Mouse (Mus musculus): ENCODE results near the gene Pigz. TPM values are rescaled to one million over a fixed set of nuclear protein-coding genes. Genes with fewer than 3 reads are reported as not detected.

The Pigz gene
- 3.3 and 4.1 TPM in 2 replicates for polyA plus RNA-seq (2012; rRNA removed)

DNA sequence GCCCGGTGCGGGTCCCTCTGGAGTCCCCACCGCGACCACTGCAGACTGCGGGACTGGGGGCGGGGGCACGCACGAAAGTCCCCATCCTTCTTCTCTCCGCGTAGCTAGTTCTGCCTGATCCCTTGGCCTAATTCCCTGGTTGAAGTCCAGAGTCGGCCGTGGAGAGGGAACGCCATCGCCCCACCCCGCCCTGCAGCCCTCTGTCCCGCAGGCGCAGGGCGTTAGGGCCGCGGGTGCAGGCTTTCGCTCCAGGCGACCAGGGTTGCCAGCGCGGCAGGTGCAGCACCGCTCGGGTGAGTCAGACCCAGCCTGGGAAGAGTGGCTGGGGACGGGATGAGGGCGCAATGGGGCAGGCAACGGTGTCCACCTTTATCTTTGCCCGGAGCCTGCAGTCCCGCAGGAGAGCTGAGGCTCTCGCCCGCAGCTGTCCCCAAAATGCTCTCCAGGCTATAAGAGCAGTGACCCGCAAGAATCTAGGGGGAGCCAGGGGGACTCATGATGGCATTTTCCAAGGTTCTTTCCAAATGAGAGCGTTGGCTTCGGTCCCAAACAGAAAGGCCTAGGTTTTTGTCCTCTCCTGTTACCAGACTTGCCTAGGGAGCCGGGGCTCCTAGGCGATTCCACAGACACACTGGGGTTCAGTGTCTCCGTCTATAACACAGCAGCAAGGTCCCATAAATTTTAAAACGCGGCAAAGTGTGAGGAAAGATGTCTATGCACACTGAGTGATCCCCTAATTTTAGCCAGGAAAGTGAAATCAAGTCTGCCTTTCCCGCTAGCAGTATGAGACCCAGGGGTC is at the start of gene Pigz:
Gene Pigz, plus strand, starts transcription at position 101 of the 799 bp plus-strand sequence.
- no peak for DNase-seq (ENCODE audit: low read depth)

DNA sequence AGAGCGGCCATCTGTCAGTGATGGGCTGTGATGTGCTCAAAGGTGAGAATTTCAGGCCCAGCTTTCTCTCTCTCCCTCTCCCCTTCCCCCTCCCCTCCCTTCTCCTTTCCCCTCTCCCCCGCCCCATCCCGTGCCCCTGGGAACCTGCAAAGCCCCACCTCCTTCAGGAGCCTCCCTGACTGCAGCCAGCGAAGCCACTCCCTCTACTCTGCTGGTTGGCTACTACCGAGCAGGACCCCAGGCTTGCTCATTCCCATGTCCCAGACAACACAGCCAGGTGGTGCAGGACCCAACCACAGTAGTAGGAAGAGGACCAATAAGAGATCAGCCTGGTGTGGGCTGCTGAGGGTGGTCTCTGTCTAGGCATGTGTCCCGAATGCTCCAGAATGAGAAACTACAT is 49.7 kb upstream of the Pigz start:
- no peak for DNase-seq (ENCODE audit: low read depth)

DNA sequence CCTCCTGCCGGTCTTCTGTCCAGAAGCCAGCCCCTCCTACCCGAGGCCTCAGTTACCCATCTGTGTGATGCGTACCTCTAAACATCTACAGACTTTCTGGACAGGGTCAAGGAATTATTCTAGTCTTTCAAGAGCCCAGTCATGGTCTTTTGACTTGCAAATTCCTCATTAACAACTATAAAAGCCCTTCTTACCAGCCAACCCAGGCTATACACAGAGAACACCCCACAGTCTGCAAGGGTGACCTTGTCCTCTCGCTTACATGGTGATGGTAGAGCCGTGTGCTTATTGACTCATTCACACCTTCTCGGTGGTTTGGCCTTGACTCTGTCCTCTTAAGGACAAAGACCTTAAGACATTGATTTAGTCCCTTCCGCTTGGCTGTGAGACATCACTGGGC is 42.7 kb upstream of the Pigz start:
- no peak for DNase-seq (ENCODE audit: low read depth)

DNA sequence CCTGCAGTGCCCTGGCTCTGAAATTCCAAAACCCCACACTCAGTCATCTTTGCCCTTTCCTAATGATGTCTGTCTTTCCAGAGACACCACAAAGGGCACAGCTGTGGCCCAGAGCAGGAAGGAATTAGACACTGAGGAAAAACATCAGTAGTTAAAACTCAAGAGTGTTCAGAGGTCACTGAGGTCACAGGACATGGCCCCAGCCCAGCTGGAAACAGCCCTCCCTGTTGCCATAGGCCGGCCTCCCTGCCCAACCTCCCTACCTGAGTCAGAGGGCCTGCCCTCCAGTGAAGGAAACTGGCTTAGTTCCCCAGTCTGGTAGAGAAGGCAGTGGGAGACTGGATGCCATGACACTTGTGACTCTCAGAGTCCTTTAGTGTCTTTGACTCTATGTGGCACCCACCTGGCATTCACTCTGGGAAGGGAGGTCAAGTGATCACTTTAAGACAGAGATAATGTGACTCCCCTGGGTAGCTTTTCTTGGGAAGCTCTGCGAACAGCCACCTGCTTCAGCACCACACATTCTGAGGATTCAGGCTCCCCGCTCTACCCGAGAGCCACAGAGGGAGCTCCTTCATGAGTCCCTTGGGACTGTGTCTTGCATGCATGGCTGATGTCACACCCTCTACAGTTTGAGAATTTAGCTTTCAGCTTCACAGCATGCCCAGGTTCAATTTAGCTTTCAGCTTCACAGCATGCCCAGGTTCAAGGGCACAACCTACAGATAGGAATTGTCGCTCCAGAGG is 40.1 kb upstream of the Pigz start:
- no peak for DNase-seq (ENCODE audit: low read depth)

DNA sequence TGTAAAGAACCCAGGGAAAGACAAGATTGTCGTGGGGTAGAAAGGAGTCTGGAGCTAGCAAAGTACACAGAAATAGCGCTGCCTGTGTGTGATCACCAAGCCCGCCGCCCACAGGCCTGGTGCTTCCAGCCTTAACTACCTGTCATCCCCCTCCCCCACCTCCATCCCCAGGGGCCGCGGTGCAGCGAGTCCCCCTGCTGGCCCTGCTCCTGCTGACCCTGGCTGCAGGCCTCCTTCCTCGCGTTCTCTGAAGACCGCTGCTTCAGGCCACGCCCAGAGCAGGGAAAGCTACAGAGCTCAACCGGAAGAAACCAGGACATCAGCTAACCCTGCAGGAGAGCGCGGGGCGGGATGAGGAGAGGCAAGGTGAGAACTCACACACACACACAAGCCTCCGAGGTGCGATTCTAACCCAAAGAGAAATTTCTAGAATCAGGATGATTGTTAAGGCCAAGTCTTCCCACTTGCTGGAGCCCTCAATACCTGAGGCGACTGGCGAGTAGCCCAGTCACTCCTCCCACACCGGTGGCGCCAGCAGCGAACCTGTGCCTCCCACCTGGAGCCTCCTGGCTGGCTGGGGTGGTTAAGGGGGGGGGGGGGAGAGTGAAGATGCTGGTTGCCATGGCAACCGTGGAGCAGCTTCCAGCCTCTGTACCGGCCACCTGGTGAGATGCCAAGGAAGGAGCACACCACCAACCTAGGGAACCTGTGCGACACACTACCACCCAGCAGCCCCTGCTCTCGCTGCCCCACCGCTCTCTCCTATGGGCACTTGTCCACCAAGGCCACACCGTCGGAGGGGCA is 36.5 kb upstream of the Pigz start:
- no peak for DNase-seq (ENCODE audit: low read depth)

DNA sequence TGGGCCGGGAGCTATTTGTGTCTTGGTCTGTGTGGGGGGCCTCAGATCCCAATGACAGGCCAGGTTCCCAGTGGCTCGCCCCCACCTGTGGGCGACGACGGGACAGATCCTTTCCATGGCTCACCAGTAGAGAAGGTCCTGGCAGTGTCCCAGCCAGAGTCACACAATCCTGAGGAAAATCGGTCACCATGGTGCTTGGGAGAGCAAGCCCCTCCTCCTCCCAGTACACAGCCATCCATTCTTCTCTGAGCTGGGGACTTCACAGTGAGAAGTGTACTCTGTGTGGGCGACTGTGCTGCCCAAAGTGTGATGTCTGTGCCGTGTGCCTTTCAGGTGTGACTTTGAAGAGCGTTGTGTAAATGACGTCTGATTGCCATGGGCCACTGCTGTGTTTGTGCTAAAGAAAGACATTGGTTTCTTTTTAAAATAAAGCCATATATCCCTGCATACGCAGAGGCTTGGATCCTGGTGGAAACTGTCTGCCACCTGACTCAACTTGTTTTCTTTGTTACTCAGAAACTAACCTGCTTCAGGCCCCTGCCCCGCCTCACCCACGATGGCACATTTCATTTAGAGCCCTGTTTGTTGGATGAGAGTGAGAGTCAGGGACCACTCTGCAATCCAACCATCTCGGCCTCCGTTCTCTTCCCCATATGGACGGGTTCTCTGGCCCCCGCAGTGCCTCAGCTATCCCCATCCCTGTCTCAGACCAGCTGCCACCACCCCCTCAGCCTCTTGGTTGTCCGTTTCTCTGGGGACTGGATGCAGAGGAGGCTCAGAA is 34.9 kb upstream of the Pigz start:
- DNase-seq (ENCODE audit: low read depth) = no peak

DNA sequence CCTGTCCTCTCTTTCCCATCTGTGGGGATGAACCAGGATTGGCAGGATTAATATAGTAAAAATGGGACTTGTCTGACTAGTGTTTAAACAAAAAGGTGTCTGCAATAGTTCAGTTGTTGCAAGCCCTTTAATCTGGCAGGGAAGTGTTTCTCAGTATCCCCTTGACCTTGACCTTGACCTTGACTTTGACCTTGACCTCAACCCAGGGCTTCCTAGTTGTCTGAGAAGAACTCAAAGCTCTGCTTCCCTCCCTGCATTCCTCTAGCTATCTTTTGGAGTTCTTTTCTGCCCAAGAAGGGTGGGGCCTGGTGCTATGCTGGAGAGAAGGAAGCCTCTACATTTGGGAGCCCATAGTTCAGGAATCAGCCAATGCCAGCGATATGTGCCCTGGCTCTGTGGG is 31.8 kb upstream of the Pigz start:
- no peak for DNase-seq (ENCODE audit: low read depth)

DNA sequence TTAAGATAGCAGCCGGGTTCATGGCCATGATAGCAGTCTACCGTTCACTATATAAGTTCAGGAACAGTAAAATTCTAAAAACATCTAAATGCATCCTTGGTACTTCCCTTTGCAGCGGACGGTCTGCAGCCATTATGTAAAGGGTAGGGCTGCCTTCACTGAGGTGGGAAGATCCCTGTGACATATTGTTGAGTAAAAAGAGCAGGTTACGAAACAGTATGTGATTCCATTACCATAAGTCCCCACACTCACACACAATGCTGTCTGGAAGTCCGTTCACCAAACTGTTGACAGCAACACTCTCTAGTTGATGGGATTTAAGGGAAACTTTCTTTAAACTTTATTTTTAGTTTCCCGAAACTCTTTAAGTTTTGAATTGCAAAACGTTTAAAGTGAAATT is 30.4 kb upstream of the Pigz start:
- no peak for DNase-seq (ENCODE audit: low read depth)

DNA sequence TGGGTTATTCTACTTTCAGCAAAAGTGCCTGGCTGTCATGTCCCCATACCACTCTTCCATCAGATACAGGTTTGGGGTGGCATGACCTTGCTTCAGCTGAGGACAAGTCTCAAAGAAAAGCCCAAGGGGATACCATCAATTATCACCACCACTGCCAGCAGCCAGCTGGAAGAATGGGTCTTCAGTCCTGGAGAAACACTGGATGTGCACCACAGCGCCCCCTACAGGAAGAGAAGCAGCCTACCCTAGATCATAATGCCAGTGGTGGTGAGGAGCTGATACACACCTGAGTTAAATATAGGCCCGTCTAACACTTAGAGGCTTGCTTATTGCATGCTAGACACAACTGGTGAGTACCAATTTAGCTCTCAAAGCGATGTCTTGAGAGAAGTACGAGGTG is 28.3 kb upstream of the Pigz start:
- DNase-seq (ENCODE audit: low read depth) = no peak

DNA sequence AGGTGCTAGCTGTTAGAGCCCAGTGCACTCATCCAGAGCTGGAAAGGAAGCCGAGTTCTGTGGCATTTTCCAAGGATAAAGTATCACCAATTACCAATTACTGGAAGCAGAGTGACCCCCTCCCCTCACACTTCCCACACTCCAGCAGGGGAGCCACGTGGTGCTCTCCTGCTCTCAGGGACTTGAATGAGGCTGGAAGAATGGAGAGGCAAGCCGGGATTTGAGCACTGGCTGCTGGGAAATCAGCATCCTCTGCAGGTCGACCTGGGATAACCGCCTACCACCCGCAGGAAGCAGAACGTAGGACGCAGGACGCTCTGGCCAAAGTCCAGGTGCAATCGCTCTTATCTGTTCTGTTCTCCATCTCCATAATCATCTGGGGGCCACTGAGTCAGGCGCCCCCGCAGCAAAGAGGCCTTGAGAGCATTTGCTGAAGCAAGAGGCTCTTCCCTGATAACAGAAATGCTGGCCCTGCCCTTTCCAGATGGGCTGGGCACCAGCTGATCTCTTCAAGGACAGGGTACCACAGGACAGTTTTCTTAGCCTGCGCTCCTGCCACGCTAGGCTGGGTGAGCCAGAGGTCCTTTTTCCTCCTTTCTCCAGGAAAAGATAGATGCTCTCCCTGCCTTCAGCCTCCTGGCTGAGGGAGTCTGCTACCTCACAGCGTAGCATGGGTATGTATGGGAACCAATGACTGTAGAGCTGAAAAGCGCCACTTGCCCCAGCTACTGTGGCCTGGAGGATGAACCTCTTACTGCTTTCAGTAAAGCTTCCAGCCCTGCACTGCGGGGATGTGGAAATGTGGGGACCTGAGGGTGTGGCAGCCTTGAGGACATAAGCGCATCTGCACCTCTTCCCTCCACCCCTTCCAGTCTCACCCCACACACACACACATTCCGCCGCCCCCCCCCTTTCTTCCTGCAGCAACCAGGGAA is 27.5 kb upstream of the Pigz start:
- DNase-seq (ENCODE audit: low read depth) = no peak

DNA sequence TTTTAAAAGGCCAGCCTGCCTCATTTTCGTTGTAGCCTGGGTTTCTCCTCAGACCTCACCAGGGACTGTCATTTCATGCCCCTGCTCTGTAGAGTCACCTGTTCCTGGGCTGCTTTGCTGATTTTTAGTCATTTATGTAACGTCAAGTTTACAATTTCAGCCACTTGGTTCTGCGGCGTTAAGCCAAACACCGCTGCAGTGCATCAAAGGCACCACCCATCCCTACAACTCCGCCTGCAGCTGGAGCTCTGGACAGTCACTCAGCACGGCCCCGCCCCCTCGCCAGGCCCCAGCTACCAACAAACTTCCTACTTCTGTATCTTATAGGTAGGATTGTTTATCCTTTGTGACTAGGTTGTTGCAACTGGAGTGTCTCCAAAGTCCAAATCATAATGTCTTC is 26.8 kb upstream of the Pigz start:
- DNase-seq (ENCODE audit: low read depth) = no peak

DNA sequence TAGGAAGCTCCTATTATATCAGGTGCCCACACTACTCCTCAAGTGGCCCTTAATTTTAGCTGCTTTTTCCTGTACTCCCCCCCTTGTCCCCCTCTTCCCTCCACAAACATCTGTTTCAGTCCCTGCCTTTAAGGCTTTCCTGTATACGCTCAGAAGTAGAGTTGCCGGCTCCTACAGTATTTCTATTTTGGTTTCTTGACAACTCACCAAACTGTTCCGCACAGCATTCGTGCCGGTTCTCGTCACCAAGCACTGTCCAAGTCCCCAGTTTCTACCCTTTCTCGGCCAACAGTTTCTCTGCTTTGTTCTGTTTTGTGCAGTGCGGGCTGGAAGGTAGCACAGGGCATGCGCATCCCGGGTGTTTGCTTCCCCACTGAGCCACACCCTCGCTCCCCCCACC is 24.7 kb upstream of the Pigz start:
- no peak for DNase-seq (ENCODE audit: low read depth)

DNA sequence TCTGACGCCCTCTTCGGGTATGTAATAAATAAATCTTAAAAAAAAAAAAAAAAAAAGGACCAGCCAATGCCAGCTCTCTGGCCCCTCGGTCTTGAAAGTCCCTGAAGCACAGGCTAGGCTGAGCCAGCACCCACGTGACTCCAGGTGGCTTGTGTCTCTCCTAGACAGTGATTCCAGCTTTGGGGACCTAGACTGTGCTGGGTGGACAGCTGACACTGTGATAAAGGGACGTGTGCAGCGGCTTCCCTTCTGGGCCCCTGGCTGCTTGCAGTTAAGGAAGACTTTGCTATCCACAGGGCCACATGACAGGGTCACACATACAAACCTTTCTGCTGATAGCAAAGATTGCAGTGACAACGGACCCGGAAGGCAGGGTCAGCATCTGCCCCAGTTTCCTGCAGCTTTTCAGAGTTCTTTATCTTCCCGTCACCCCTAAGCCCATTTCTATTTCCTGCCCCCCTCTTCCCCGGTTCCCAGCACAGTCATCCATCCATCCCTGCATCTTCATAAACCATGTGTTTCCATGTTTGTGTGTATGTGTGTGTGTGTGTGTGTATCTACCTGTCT is 23.3 kb upstream of the Pigz start:
- no peak for DNase-seq (ENCODE audit: low read depth)

DNA sequence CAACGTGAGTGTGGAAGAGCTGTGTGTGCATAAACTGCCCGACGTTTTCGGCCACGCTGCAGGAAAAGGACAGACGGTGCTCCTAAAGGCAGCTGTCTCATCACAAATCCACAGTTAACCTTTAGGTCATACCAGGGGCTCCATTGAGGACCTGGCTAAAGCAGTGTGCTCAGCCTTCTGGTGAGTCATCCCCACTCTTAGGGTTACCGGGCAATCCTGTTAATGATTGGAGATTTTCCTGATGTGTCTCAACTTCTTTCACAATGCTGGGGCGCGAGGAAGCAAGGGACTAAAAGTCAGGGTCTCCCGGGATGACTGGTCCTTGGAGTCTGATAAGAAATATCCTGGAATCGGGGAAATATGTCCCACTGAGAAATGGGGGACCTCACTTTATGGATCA is 15.9 kb upstream of the Pigz start:
- DNase-seq (ENCODE audit: low read depth) = no peak

DNA sequence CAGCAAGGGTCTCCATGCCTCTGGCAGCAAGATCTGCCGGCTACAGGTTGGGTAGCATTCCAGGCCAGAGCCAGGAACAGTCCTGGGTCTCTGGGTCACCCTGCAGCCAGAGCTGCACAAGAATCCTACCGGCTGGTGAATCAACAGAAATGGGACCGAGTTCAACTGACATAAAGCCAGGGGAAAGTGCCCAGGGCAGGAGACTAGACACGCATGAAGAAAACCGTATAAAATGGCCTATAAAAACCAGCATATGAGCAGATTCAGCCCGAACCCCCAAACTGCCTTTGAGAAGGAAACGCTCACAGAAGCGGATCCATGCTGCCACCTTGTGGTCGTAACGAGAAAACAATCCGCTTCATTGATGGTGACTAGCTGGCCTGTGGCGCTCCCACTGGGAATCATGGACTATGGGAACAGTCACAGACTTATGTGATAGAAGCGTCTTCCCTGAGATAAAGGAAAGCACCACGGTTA is 15.4 kb upstream of the Pigz start:
- no peak for DNase-seq (ENCODE audit: low read depth)

DNA sequence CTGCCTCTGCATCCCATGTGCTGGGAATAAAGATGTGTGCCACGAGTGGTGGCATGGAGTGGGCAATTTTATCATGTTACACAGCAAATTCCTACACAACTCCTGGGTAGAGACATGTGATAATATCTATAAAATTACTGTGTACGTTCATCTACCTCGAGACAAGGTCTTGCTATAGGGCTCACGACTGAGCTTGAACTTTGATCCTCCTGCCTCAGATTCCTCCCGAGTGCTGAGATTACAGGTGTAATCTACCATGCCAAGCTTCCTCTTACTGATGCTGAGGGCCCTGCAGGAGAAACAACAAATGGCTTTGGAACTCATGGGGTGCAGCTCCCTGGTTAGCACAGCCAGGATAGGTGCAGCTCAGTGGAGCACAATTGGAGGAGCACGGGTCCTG is 9.3 kb upstream of the Pigz start:
- no peak for DNase-seq (ENCODE audit: low read depth)

DNA sequence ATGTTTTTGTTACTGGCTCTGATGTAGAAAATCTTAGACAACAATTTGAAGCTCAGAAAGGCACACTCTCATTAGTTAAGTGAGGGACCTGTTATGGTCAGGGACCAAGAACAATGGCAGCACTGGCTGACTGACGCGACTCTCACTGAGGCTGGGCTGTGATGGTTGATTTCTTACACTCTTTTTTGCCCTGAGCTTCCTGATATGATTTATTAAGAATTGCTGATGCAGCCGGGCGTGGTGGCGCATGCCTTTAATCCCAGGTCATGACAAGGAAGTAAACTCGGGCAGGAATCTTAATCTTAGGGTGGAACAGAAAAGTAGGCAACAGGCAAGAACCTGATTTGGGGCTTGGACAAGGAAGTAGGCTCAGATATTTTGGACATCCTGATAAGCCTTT is 7.6 kb upstream of the Pigz start:
- no peak for DNase-seq (ENCODE audit: low read depth)

DNA sequence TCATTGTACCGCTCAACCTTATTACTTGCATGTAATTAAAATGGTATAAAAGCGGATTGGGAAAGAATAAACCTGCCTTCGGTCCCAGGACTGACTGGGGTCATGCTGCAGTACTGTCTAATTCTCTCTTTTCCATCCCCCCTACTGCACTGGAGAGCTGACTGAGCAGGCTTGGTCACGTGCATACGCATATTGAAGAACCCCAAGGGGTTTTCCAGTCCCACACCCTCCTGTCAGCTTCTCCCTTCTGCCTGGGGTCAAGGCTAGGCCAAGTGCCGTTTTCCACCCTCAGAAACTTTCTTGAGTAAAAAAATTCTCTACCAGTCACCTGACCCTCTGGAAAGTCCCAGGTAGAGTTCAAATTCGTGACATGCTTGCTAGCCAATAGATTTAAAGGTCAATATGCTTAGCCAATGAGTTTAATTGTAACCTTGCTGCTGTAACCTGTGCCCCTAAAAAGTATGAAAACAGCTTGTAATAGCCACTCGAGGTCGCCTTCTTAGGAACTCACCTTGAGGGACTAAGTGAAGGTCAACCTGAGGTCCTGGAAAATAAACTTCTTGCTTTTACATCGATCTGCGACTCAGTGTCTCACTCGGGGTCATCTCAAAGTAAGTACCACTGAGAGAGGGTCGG is 7.0 kb upstream of the Pigz start:
- DNase-seq (ENCODE audit: low read depth) = no peak

DNA sequence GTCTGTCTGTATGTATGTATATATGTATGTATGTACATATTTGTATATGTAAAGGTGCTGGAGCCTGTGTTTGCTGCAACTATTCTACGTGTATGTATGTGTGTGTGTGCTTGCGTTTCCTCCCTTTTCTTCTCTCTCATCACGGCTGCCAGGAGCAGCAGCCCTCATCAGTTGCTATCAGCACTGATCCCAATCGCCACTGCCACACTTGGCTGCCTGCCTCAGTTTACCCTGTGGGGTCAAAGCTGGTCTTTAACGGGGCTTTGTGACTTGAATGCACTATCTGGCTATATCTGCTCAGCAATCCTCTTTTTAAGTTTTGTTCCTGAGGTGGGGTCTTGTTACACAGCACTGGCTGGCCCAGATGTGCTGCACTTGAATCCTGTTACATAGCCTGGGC is 6.2 kb upstream of the Pigz start:
- no peak for DNase-seq (ENCODE audit: low read depth)

DNA sequence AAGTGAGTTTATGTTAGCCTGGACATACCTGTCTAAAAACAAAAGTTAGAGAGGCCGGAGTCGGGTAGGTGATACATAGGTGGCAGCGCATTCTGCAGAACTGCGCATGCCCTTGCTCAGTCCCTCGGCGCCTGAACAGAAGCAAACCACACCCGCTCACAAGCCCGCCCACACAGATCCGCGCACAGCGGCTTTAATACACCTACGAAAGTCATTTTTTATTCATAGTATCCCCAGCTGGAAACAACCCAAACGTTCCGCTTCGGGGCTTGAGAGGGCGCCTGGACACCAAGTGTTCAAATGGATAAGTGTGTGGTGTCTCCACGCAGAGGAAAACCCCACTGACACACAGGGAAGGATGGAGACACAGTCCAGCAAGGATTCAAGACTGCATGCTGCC is 2.3 kb upstream of the Pigz start:
- no peak for DNase-seq (ENCODE audit: low read depth)

All from gonadal fat pad, adult 2 months (tissue).